Mouse (Mus musculus): ENCODE results near the gene Gata1. TPM values are rescaled to one million over a fixed set of nuclear protein-coding genes. Genes with fewer than 3 reads are reported as not detected.
"Not testable (repeated sequence)": the region's sequence is repeated elsewhere in the genome, so short reads cannot be mapped to it uniquely, and the experiment has no call there.

Gata1 gene
- polyA plus RNA-seq, 1 experiment from 2014 or later, result not detected

GRCm38 (mm10) chrX:7915669-7916068 lies 62.2 kb downstream of the Gata1 start:
- not testable (repeated sequence) for H3K27ac ChIP-seq (ENCODE audit: low read depth, low read length); H3K36me3 ChIP-seq (ENCODE audit: control insufficient read depth, insufficient read depth); ATAC-seq; H3K4me2 ChIP-seq (replicated peaks; ENCODE audit: low read depth); H3K4me1 ChIP-seq (replicated peaks; ENCODE audit: control insufficient read depth, insufficient read depth, low read length); H3K4me3 ChIP-seq (ENCODE audit: low read depth, low read length); H3K9ac ChIP-seq (ENCODE audit: low read depth, low read length); H3K9me3 ChIP-seq (ENCODE audit: control insufficient read depth)
- peak; percentile 52 for TF ChIP-seq CTCF (IDR thresholded peaks at IDR 0.05; ENCODE audit: low read depth)
- 38% methylated on average over 3 of the region's 3 CpGs for WGBS
- peaks cover 12% of the 10 kb centered on the region for H3K27me3 ChIP-seq (replicated peaks; ENCODE audit: control insufficient read depth, insufficient read depth, low read length)

- Histone ChIP-seq H3K36me3 (ENCODE audit: control insufficient read depth, insufficient read depth) (no peaks in the 10 kb centered on the region), H3K4me1 (replicated peaks; ENCODE audit: control insufficient read depth, insufficient read depth, low read length) (no peaks in the 10 kb centered on the region), H3K27me3 (replicated peaks; ENCODE audit: control insufficient read depth, insufficient read depth, low read length) (no peaks in the 10 kb centered on the region), H3K4me2 (replicated peaks; ENCODE audit: low read depth) (no peak overlapping the region), H3K4me3 (ENCODE audit: low read depth, low read length) (no peak overlapping the region), H3K9me3 (ENCODE audit: control insufficient read depth) (no peaks in the 10 kb centered on the region), H3K27ac (ENCODE audit: low read depth, low read length) (no peak overlapping the region), H3K9ac (ENCODE audit: low read depth, low read length) (no peak overlapping the region)
- 53% methylated on average over 6 of the region's 6 CpGs for WGBS
- peak; percentile 46 for TF ChIP-seq CTCF (IDR thresholded peaks at IDR 0.05; ENCODE audit: low read depth)
- no peak for ATAC-seq
These were observed 67.4 kb downstream of the Gata1 start for GRCm38 (mm10) chrX:7910473-7910872.

Other genes starting within 250 kb of the Gata1 start
- gene Praf2, start 249.6 kb downstream of the Gata1 start, polyA plus RNA-seq (2015; fragmentation: Nextera tagmentation; extraction: Ambion mirVana), result 18.2 and 24.0 TPM in 2 replicates
- 20.7 and 22.2 TPM in 2 replicates for gene Ccdc120, start 227.2 kb downstream of the Gata1 start, polyA plus RNA-seq (2015; fragmentation: Nextera tagmentation; extraction: Ambion mirVana)
- gene Tfe3, start 215.5 kb downstream of the Gata1 start, polyA plus RNA-seq (2015; fragmentation: Nextera tagmentation; extraction: Ambion mirVana), result 15.3 and 16.2 TPM in 2 replicates
- gene Gripap1, start 188.3 kb downstream of the Gata1 start, polyA plus RNA-seq (2015; fragmentation: Nextera tagmentation; extraction: Ambion mirVana), result 17.6 and 22.2 TPM in 2 replicates
- gene Kcnd1, start 155.8 kb downstream of the Gata1 start, polyA plus RNA-seq (2015; fragmentation: Nextera tagmentation; extraction: Ambion mirVana), result 0.60 and 0.68 TPM in 2 replicates
- gene Otud5, start 136.7 kb downstream of the Gata1 start, polyA plus RNA-seq (2015; fragmentation: Nextera tagmentation; extraction: Ambion mirVana), result 21.0 and 22.8 TPM in 2 replicates
- 9.2 and 10.2 TPM in 2 replicates for gene Pim2, start 99.8 kb downstream of the Gata1 start, polyA plus RNA-seq (2015; fragmentation: Nextera tagmentation; extraction: Ambion mirVana)
- 24.3 and 27.0 TPM in 2 replicates for gene Slc35a2, start 94.0 kb downstream of the Gata1 start, polyA plus RNA-seq (2015; fragmentation: Nextera tagmentation; extraction: Ambion mirVana)
- gene Pqbp1, start 78.8 kb downstream of the Gata1 start, polyA plus RNA-seq (2015; fragmentation: Nextera tagmentation; extraction: Ambion mirVana), result 63.1 and 64.3 TPM in 2 replicates
- gene Timm17b, start 78.7 kb downstream of the Gata1 start, polyA plus RNA-seq (2015; fragmentation: Nextera tagmentation; extraction: Ambion mirVana), result 106 and 109 TPM in 2 replicates
- not detected in 2 replicates for gene Gm10491, start 70.2 kb downstream of the Gata1 start, polyA plus RNA-seq (2015; fragmentation: Nextera tagmentation; extraction: Ambion mirVana)
- gene Gm10490, start 68.5 kb downstream of the Gata1 start, polyA plus RNA-seq (2015; fragmentation: Nextera tagmentation; extraction: Ambion mirVana), result not detected in 2 replicates
- gene Pcsk1n, start 58.2 kb downstream of the Gata1 start, polyA plus RNA-seq (2015; fragmentation: Nextera tagmentation; extraction: Ambion mirVana), result 17.5 and 18.0 TPM in 2 replicates
- not detected in 2 replicates for gene Eras, start 49.5 kb downstream of the Gata1 start, polyA plus RNA-seq (2015; fragmentation: Nextera tagmentation; extraction: Ambion mirVana)
- 4.6 and 5.4 TPM in 2 replicates for gene Hdac6, start 30.2 kb downstream of the Gata1 start, polyA plus RNA-seq (2015; fragmentation: Nextera tagmentation; extraction: Ambion mirVana)
- 39.5 and 41.4 TPM in 2 replicates for gene Glod5, start 40.4 kb upstream of the Gata1 start, polyA plus RNA-seq (2015; fragmentation: Nextera tagmentation; extraction: Ambion mirVana)
- 15.5 and 16.5 TPM in 2 replicates for gene Suv39h1, start 96.7 kb upstream of the Gata1 start, polyA plus RNA-seq (2015; fragmentation: Nextera tagmentation; extraction: Ambion mirVana)
- gene Was, start 112.4 kb upstream of the Gata1 start, polyA plus RNA-seq (2015; fragmentation: Nextera tagmentation; extraction: Ambion mirVana), result 0.34 and 0.48 TPM in 2 replicates
- gene Wdr13, start 154.8 kb upstream of the Gata1 start, polyA plus RNA-seq (2015; fragmentation: Nextera tagmentation; extraction: Ambion mirVana), result 10.1 and 13.6 TPM in 2 replicates
- gene Rbm3, start 167.8 kb upstream of the Gata1 start, polyA plus RNA-seq (2015; fragmentation: Nextera tagmentation; extraction: Ambion mirVana), result 591 and 623 TPM in 2 replicates
- 4.0 and 4.5 TPM in 2 replicates for gene Tbc1d25, start 198.1 kb upstream of the Gata1 start, polyA plus RNA-seq (2015; fragmentation: Nextera tagmentation; extraction: Ambion mirVana)
- gene Ebp, start 215.4 kb upstream of the Gata1 start, polyA plus RNA-seq (2015; fragmentation: Nextera tagmentation; extraction: Ambion mirVana), result 67.1 and 73.3 TPM in 2 replicates
- 4.3 TPM in 2 replicates for gene Porcn, start 228.5 kb upstream of the Gata1 start, polyA plus RNA-seq (2015; fragmentation: Nextera tagmentation; extraction: Ambion mirVana)

All from intestine, postnatal 0 days (tissue).